Mouse (Mus musculus) spleen, adult 2 months (tissue): ENCODE results near the gene Pacs2. TPM values are rescaled to one million over a fixed set of nuclear protein-coding genes. Genes with fewer than 3 reads are reported as not detected.

Source experiments
- DNase-seq, 2 experiments: peaks; one replicate each; pipeline versions ENCODE4 v3.0.0 to v3.0.0-alpha.2; 2012 to 2021; ENCODE audit warnings: low spot score in 2 of 2, low read depth in 1 of 2
- H3K27ac ChIP-seq: fragments of 200-500 bp; 2 replicates; pipeline ENCODE4 v1.5.1; 2012; ENCODE audit warnings: low read length, inconsistent platforms; ENCODE audit not compliant: insufficient read depth
- H3K27me3 ChIP-seq: fragments of 200-500 bp; 2 replicates; pipeline ENCODE4 v1.6.1; 2012; ENCODE audit warnings: mild to moderate bottlenecking, moderate library complexity, low read length, inconsistent platforms; ENCODE audit not compliant: control insufficient read depth, insufficient read depth
- H3K36me3 ChIP-seq: fragments of 200-500 bp; 2 replicates; pipeline ENCODE4 v1.6.1; 2012; ENCODE audit warnings: mild to moderate bottlenecking, low read length, inconsistent platforms; ENCODE audit not compliant: control insufficient read depth, insufficient read depth
- H3K4me1 ChIP-seq: fragments of 200-500 bp; 2 replicates; pipeline ENCODE4 v1.6.1; 2011; ENCODE audit warnings: inconsistent platforms; ENCODE audit not compliant: control insufficient read depth, insufficient read depth, insufficient read length
- H3K4me3 ChIP-seq: fragments of 200-500 bp; 2 replicates; pipeline ENCODE4 v1.5.1; 2011; ENCODE audit warnings: mild to moderate bottlenecking, inconsistent platforms; ENCODE audit not compliant: insufficient read depth, insufficient read length; ENCODE audit errors: extremely low read depth
- CTCF ChIP-seq: fragments of 200-500 bp; IDR thresholded peaks from 2 replicates; pipeline ENCODE4 v1.5.1; 2011; ENCODE audit warnings: mild to moderate bottlenecking, inconsistent platforms; ENCODE audit not compliant: insufficient read depth, insufficient read length, insufficient replicate concordance; ENCODE audit errors: extremely low read depth
- POLR2A ChIP-seq: fragments of 200-500 bp; IDR thresholded peaks from 2 replicates; pipeline ENCODE4 v1.6.1; 2011; ENCODE audit warnings: low read depth, low read length, inconsistent platforms
- WGBS: fragments of 180-500 bp; shearing (Covaris S2); methylation state at CpG from one replicate; pipeline ENCODE4 v1.1.7; 2018; 5-methylcytosine and 5-hydroxymethylcytosine counted together
- polyA plus RNA-seq: library from polyadenylated mRNA; depleted of rRNA; stranded (reverse); fragments of >200 nt; gene quantifications from 2 replicates; pipeline ENCODE4 v1.2.3, GENCODE M21; 2012

The Pacs2 gene
- polyA plus RNA-seq, 1 experiment: 29.1 TPM

- TF ChIP-seq POLR2A (no peak), CTCF (no peak)
- Histone ChIP-seq H3K4me3 (no peak overlapping the region), H3K27me3 (no peaks in the 10 kb centered on the region), H3K36me3 (no peaks in the 10 kb centered on the region; the same call in 1 of the 2 replicates), H3K27ac (no peak overlapping the region), H3K4me1 (peaks cover 10% of the 10 kb centered on the region)
- DNase-seq: no peak
- WGBS: 65% methylated on average over 9 of the region's 9 CpGs
These were observed 3.2 kb downstream of the Pacs2 start for GRCm38 (mm10) chr12:113017429-113017984.

- no peak overlapping the region for H3K4me3 ChIP-seq
- TF ChIP-seq POLR2A (no peak), CTCF (no peak)
- peaks cover 6% of the 10 kb centered on the region; the same call in 1 of the 2 replicates for H3K4me1 ChIP-seq
- WGBS: 84% methylated on average over 4 of the region's 4 CpGs
- no peaks in the 10 kb centered on the region; the same call in 1 of the 2 replicates for H3K36me3 ChIP-seq
- no peak overlapping the region for H3K27ac ChIP-seq
- no peaks in the 10 kb centered on the region for H3K27me3 ChIP-seq
- no peak for DNase-seq
These were observed 4.5 kb downstream of the Pacs2 start for GRCm38 (mm10) chr12:113018763-113019162.

GRCm38 (mm10) chr12:113021488-113021887 lies 7.2 kb downstream of the Pacs2 start:
- H3K36me3 ChIP-seq: peaks cover 1% of the 10 kb centered on the region; the same call in 1 of the 2 replicates
- H3K27ac ChIP-seq: no peak overlapping the region
- H3K27me3 ChIP-seq: no peaks in the 10 kb centered on the region
- no peak overlapping the region for H3K4me3 ChIP-seq
- DNase-seq: no peak
- no peaks in the 10 kb centered on the region; the same call in 1 of the 2 replicates for H3K4me1 ChIP-seq
- TF ChIP-seq CTCF (no peak), POLR2A (no peak)

- no peak overlapping the region for H3K27ac ChIP-seq
- TF ChIP-seq CTCF (no peak), POLR2A (no peak)
- H3K27me3 ChIP-seq: no peaks in the 10 kb centered on the region
- DNase-seq: no peak
- WGBS: 41% methylated on average over 4 of the region's 4 CpGs
- peaks cover 1% of the 10 kb centered on the region; the same call in 1 of the 2 replicates for H3K36me3 ChIP-seq
- H3K4me3 ChIP-seq: no peak overlapping the region
- H3K4me1 ChIP-seq: no peaks in the 10 kb centered on the region
These were observed 8.8 kb downstream of the Pacs2 start for GRCm38 (mm10) chr12:113023082-113023481.

- Histone ChIP-seq H3K27me3 (no peaks in the 10 kb centered on the region), H3K36me3 (0 out of 2 replicates have a peak, but pooled peaks cover 1% of the 10 kb centered on the region), H3K4me1 (peaks cover 15% of the 10 kb centered on the region; the same call in 1 of the 2 replicates), H3K4me3 (no peak overlapping the region), H3K27ac (no peak overlapping the region)
- DNase-seq: no peak
- TF ChIP-seq CTCF: no peak
- no peak for TF ChIP-seq POLR2A
- WGBS: 100% methylated on average over 1 of the region's 1 CpGs
These were observed 12.2 kb downstream of the Pacs2 start for GRCm38 (mm10) chr12:113026557-113026956.

DNA sequence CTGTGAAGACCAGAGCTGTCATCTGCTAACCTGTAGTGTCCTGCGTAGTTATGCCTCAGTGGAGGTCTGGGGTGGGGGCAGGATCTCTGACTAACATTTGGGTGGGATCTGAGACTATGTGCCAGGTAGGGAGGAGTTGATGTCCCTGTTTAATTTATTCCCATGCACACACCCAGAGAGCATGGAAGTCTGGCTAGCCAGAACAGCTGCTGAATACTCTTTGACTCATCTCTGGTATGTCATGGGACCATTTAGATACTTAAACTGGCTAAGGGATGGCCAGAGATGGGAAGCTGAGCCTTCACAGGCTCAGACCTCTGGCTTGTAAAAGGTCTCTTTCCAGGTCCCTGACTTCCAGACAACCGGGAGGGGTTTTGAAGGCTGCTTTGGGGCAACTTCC lies 13.2 kb downstream of the Pacs2 start:
- Histone ChIP-seq H3K4me3 (no peak overlapping the region), H3K4me1 (peaks cover 18% of the 10 kb centered on the region; the same call in 1 of the 2 replicates), H3K27ac (no peak overlapping the region), H3K36me3 (0 out of 2 replicates have a peak, but pooled peaks cover 1% of the 10 kb centered on the region), H3K27me3 (no peaks in the 10 kb centered on the region)
- TF ChIP-seq POLR2A (no peak), CTCF (no peak)
- 98% methylated on average over 2 of the region's 2 CpGs for WGBS
- no peak for DNase-seq

DNA sequence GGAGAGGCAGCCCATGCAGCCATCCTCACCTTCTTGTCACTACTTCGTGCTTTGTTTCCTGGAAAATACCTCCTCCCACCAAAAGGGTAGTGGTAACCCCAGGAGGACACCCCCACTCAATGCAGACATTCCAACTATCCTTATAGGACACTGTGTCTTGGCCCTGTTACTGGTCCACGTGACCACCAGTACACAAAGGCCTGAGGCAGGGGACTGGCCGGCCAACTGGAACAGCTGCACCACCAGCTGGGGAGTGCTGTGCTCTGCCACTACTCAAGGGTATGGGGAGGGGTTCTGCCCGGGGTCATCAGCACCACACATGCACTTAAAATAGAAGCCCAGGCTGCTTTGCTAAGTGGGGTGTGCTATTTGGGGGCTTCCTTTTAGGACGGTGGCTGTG lies 13.8 kb downstream of the Pacs2 start:
- 0 out of 2 replicates have a peak, but pooled peaks cover 1% of the 10 kb centered on the region for H3K36me3 ChIP-seq
- 77% methylated on average over 5 of the region's 5 CpGs for WGBS
- H3K4me1 ChIP-seq: peaks cover 18% of the 10 kb centered on the region; the same call in 1 of the 2 replicates
- DNase-seq: no peak
- no peak overlapping the region for H3K27ac ChIP-seq
- no peak for TF ChIP-seq CTCF
- TF ChIP-seq POLR2A: no peak
- no peaks in the 10 kb centered on the region for H3K27me3 ChIP-seq
- H3K4me3 ChIP-seq: no peak overlapping the region
